Mouse (Mus musculus): ENCODE data around the gene Rpl29. TPM values are rescaled to one million over a fixed set of nuclear protein-coding genes. Genes with fewer than 3 reads are reported as not detected.

The Rpl29 gene
- total RNA-seq, 2 experiments from 2014 or later: 403 to 411 TPM

GRCm38 (mm10) chr9:106454888-106455681 lies 25.8 kb downstream of the Rpl29 start:
- DNase-seq: no peak

DNA sequence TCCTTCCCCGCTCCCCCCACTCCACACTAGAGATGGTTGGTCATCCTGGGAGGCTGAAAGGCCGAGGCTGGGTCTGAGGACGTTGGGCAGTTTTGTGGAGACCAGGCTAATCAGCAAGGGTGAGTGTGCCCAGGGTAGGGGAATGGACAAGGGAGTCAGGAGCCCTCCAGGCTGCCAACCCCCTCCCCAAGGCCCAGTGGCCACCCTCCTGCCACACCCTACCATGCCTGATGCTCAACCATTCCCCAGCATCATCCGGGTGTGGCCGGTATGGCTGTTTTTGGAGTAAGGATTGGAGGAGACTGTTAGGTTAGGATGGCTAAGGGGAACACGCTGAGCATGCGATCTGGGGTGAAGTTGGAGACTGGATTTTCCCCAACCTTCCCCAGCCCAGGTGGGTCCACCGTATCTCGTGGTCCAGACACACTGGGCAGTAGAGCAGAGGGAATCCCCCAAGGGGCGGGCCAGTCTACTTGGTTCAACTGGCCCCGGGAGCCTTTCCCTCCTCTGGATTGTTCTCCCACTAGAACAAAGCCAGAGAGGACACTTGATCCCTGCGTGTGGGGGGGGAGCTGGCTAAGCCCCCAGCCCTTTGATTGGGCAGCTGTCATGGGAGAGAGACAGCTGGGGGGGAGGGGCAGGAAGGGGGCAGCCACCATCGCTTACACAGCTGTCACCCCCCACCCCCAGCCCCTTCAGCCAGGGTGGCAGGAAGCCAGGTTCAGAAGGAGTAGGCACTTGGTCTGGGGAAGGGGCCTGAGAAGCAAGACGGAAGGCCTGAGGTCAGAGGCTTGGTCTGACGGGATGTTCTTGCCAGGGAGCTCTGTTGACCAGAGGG lies 27.3 kb downstream of the Rpl29 start:
- DNase-seq: no peak

DNA sequence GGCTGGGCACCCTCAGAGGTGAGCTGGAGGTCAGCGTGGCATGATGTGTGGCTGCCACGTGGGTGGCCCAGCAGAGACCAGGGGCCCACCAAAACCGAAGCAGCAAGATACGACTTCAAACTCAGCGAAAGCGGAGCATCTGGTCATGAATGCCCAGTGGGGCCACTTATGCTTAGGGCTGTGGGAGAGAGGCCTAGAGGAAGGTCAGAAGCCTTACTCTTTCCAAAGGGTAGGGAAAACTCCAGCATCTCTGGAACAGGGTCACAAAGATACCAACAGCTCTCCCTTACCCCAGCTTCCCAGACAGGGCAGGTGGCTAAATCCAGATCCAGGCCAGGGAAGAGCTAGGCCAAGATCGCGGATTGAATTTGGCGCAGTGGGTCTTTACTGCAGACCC lies 27.9 kb downstream of the Rpl29 start:
- no peak for DNase-seq

DNA sequence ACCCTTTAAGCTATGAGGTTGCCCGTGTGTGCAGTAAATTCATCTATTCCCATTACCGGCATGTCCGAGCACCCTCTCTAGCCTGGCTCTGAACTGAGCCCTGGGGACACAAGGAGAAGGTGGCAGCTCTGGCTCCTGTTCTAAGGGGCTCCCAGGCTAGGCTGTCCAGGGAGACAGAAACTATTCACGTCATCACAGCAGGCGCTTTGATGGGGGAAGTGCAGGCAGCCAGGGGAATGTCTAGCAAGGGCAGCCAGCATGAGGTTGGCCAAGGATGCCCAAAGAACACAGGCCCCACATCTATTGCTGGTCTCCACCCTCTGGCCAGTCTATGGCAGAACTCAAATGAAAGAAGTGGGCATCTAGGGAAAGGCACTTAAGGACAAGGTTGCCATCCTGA lies 28.7 kb downstream of the Rpl29 start:
- DNase-seq: no peak

GRCm38 (mm10) chr9:106459946-106460345 lies 30.7 kb downstream of the Rpl29 start:
- no peak for DNase-seq

DNA sequence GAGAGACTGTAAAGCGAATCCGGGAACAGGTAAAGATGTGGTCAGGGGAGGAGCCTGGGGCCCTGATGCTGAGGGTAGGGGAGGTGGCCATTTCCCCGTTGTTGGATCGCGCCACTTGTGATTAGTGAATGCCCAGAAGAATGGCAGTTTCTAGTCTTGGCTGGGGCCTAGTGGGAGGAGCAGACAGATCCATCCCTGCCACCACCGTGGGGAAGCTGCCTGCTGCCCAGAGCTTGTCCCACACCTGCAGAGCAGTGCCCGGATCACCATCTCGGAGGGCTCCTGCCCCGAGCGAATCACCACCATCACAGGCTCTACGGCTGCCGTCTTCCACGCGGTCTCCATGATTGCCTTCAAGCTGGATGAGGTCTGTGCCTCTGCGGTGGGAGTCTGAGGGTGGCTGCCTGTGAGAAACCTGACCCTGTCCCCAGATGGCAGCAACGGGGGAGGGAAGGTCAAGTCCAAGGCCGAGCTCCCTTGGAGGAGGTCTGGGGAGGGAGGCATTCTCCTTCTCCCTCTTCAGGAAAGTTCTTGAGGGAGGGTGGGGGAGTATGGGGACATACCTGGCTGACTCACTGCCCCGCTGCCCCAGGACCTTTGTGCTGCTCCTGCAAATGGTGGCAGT lies 31.3 kb downstream of the Rpl29 start:
- no peak for DNase-seq

DNA sequence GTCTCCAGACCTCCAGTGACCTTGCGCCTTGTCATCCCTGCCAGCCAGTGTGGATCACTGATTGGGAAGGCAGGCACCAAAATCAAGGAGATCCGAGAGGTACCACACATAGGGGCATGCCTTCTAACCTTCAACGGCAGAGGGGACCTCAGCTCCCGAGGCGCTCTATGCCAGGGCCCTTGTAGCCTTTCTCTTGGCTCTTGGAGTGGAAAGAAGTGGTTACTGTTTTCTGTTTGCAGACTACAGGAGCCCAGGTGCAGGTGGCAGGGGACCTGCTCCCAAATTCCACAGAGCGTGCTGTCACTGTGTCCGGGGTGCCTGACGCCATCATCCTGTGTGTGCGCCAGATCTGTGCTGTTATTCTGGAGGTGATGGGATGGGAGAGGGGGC lies 31.8 kb downstream of the Rpl29 start:
- no peak for DNase-seq

DNA sequence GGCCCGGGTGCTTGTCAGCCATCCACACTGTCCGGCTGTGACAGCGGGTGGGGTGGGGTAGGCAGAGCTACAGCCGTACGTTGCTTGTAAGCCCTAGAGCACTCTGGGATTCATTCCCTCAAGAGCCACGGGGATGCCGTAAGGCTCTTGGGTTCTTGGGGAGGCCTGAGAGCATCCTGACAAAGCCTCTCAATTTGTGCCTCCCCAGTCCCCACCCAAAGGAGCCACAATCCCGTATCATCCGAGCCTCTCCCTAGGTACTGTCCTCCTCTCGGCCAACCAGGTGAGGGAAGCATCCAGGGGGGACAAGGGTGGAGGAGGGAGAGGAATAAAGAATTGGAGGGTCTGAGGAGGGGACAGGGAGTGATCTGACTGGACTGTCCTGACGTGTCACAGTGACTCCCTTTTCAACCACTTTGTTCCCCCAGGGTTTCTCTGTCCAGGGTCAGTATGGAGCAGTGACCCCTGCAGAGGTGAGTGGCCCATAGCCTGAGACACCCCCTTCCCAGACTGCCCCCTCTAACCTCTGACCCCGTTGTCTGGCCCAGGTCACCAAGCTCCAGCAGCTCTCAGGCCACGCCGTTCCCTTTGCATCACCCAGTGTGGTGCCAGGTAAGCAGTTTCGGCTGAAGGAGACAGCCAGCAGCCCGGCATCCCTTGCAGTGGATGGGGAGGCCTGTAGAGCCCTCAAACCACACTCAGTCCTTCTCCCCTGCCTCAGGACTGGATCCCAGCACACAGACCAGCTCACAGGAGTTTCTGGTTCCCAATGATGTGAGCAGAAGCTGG lies 32.6 kb downstream of the Rpl29 start:
- no peak for DNase-seq

DNA sequence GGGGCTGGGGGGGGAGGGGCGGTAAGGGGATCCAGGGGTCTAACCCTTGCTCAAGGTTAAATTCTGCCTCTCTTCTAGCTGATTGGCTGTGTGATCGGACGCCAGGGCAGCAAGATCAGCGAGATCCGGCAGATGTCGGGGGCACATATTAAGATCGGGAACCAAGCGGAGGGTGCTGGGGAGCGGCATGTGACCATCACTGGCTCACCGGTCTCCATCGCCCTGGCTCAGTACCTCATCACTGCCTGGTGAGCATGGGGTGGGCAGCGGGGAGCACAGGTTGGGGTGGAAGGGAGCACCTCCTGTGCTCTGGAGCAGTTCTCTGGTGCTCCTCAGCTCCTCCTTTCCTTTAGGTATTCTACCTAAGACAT lies 33.2 kb downstream of the Rpl29 start:
- DNase-seq: no peak

DNA sequence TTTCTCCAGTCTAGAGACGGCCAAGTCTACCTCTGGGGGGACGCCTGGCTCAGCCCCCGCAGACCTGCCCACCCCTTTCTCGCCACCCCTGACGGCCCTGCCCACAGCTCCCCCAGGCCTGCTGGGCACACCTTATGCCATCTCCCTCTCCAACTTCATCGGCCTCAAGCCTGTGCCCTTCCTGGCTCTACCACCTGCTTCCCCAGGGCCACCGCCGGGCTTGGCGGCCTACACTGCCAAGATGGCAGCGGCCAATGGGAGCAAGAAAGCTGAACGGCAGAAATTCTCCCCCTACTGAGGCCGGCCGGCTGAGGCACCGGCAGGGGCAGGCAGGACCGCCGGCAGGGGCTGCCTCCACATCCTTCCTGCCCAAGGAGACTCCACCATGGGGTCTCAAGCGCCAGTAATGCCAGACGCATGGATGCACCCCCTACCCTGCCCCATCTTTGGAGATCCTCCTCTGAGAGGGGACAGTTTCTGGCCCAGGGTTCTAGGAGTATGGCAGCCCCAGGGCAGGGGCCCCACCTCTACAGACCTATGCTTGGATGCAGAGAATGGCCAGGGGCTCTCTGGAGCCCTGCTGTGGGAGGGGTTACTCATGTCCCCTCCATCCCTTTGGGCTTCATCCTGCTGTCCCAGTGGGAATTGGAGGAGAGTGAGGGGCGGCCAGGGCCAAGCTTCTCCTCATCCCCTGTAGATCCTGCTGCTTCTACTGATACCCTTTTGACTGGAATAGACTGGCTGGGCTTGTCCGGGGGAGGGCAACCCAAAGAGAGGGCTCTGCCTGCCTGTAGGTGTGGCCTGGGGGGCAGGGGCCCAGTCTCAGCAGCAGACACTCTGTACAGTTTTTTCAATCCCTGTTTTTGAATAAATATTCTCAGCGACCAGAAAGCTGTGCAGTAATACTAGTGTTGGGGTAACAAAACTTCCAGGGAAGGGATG lies 34.1 kb downstream of the Rpl29 start:
- DNase-seq: no peak

- peak; percentile 55 to 76 for DNase-seq
Measured at GRCm38 (mm10) chr9:106464751-106465541, 35.7 kb downstream of the Rpl29 start.

- no peak for DNase-seq
Measured at GRCm38 (mm10) chr9:106465571-106466200, 36.4 kb downstream of the Rpl29 start, which contains the start of gene Gpr62. Gene Gpr62 (minus strand): TSS chr9:106465938.

- no peak for DNase-seq
Measured at GRCm38 (mm10) chr9:106466721-106467120, 37.5 kb downstream of the Rpl29 start.

DNA sequence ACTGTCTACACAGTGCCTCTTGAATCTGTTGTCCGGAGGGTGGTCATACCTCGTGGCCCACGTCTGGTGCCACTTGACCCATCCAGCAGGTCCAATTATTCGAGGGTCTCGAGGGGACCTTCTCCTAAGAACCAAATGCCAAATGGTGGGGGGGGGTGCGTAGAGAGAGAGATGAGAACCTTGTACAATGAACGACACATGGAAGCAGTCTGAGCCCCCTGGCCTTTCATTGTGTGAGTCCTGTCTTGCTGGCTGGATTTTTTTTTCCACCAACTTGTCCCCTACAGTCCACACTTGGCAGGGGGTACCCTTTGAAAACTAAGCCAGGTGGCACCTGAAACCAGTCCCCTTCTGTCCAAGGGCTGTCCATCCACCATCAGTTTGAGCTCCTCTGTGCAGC lies 38.5 kb downstream of the Rpl29 start:
- DNase-seq: no peak

DNA sequence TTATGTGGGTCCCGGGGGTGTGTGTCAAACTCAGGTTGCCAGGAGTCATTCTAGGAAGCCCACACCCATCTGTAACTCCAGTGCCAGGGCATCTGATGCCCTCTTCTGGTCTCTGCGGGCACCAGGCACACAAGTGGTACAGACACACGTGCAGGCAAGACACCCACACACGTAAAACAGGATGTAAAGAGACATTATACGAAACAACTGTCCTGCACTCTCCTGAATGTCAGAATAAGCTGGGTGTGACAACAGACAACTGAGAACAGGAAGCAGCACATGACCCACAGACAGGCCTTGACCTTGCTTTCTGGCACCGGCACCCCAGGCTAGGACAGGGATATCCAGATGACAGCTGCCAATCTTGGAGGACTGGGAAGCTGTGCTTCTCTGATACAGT lies 40.1 kb downstream of the Rpl29 start:
- no peak for DNase-seq

- DNase-seq: no peak
Measured at GRCm38 (mm10) chr9:106469776-106470175, 40.5 kb downstream of the Rpl29 start.

DNA sequence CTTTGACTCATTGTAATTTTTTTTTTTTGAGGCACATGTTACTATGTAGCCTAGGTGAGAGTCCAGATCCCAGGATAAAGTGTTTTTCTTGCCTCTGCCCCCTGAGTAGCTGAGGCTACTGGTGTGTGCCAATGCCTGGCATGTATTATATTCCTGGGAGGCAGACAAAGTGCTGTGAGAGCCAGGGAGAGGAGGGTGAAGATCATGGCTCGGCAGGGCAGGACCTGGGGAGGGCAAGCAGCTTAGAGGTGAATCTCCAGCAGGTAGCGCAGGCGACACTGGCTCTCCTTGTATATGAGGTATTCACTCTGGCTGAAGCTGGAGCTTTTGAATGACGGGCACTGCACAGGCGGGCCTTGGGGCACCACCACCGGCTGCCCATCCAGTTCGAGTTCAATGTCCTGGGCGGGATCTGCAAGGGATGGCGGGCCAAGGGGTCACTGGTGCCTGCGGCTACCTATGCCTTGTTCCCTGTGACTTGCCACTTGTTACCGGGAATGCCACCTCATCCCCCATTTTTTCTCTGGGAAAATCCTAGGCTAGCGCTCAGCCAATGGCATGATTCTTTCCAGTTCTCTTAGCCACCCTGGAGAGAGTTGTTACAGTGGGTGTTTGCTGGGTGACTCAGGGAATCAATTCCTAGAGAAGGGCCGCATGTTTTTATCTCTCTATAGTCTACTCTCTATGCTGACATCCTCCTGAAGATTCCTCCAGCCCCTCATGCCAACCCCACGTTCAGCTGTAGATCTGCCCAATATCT lies 41.9 kb downstream of the Rpl29 start:
- DNase-seq: no peak

GRCm38 (mm10) chr9:106471892-106472291 lies 42.6 kb downstream of the Rpl29 start:
- peak; percentile 44 to 66 for DNase-seq

- DNase-seq: no peak
Measured at GRCm38 (mm10) chr9:106472321-106472720, 43.1 kb downstream of the Rpl29 start.

Measured in adrenal gland, postnatal 36 days (tissue).